Mouse (Mus musculus) thymus, postnatal 4 days (tissue): Measurements from ENCODE around the gene Hint2.

Source experiments
- DNase-seq: peaks from one replicate; pipeline ENCODE4 v3.0.0; 2021

The Hint2 gene

GRCm38 (mm10) chr4:43653161-43654015 lies 2.9 kb downstream of the Hint2 start, which contains the start of gene Spag8:
Gene Spag8, minus strand, starts transcription at chr4:43653594.
- peak; percentile 44 for DNase-seq

- DNase-seq, result no peak
These were observed 3.5 kb downstream of the Hint2 start for GRCm38 (mm10) chr4:43652726-43653125.

DNA sequence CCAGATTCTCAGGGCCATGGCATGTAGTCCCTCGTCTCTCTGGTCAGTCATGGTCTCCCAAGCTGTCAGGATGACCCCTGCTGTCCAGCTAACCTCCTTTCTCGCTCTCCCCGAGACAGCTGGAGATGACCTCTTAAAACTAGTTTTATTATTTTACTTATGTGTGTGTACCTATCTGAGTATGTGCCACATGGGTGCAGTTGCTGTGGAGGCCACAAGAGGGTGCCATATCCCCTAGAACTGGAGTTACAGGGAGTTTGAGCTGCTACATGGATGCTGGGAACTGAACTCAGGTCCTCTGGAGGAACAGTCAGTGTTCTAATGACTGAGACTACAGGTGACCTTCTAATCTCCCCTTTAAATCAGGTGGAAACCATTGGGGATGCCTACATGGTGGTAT lies 6.5 kb downstream of the Hint2 start:
- DNase-seq, result no peak

DNA sequence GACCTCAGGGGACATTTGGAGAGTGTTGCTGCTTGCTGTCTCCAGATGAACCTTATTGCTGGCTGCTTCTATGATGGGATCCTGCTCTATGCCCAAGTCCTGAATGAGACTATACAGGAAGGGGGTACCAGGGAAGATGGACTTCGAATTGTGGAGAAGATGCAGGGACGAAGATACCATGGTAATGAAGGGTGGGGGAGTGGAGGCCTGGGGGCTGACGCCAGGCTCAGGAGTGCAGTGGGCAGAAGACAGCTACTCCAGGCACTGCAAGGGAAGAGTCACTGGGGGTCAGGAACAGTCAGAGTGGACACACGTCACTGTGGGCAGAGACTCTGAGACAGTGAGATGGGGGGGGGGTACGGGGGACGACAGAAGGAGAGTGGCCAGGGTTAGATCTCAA lies 15.8 kb downstream of the Hint2 start:
- DNase-seq, result no peak

- DNase-seq, result no peak
These were observed 16.2 kb downstream of the Hint2 start for GRCm38 (mm10) chr4:43640076-43640475.

GRCm38 (mm10) chr4:43636751-43637150 lies 19.5 kb downstream of the Hint2 start:
- DNase-seq, result no peak

DNA sequence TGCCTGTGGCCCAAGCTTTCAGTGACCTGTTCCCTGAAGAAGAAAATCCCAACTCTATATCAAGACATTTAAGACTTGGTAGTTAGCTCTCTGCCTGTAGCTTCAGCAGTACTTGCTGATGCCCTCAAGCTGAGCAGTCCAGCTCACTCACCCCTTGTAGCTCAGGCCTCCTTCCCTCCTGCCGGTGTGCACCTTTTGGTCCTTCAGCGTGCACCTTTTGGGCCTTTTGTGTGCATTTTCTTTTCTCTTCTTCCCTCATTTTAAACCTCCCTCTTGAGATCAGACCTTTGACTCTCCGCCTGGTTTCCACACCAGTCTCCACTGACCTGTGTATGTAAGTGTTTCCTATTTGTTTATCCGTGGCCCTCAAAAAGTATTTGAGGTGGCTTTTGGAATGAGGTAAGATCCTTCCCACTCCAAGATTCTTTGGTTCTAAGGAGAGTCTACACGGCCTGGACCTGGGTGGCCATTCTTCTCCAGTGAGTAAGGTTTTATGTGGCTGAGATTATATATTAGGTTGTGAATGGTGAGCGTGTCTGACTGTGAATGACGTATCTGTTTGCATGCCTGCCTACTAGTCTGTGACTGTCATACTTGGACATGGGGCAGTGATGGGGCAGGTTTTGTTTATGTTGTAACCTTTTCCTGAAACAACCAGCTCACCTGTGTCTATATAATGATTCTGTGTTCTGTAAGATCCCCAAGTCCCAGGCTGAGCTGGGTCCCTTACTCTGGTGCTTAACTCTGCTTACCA lies 21.5 kb downstream of the Hint2 start:
- DNase-seq, result no peak

- no peak for DNase-seq
These were observed 22.5 kb downstream of the Hint2 start for GRCm38 (mm10) chr4:43633736-43634135.

DNA sequence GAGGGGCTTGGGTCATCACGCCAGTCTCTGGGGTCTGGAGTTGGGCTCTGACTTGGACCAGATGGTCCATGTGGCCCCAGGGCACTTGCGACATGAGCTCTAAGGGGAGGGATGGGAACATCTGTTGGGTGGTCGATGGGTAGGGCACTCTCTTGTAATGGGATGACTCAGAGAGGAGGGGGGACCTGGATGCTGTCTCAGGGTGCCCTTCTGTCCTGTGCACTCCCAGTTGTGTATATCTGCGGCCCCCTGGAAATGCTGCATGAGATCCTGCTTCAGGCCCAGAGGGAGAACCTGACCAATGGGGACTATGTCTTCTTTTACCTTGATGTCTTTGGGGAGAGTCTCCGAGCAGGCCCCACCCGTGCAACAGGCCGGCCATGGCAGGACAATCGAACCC lies 23.0 kb downstream of the Hint2 start:
- DNase-seq, result no peak

- DNase-seq, result no peak
These were observed 24.0 kb downstream of the Hint2 start for GRCm38 (mm10) chr4:43631956-43632920.

- DNase-seq, result peak; percentile 47
These were observed 25.0 kb downstream of the Hint2 start, which contains the start of gene Npr2 for GRCm38 (mm10) chr4:43631046-43631955. Gene Npr2, plus strand, starts transcription at chr4:43631935.

- DNase-seq, result no peak
These were observed 25.6 kb downstream of the Hint2 start for GRCm38 (mm10) chr4:43630671-43631045.

DNA sequence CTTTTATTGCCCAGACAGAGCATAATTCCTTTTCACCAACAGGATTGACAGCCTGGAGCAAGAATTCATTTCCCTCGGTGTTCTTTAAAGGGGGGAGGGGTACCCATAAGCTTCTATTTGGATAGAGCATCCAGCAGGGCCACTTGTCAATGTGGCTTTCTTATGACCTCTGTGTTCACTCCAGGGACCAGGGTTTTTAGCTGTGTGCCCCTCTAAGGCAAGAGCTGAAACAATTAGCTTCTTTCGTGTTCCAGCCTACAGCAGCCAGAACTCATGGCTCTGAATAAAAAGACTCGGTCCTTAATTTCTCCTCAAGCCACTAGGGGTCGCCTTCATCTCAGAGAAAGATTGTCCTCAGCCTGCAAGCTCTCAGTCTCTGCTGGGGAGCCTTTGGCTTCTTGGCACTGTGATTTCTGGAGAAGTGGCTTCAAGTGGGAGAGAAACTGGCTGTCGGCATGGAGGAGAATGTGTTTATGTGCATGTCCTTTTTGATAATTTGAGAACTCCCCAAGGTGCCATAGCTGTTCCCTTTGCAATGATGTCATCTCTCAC lies 26.2 kb downstream of the Hint2 start:
- peak; percentile 71 for DNase-seq

DNA sequence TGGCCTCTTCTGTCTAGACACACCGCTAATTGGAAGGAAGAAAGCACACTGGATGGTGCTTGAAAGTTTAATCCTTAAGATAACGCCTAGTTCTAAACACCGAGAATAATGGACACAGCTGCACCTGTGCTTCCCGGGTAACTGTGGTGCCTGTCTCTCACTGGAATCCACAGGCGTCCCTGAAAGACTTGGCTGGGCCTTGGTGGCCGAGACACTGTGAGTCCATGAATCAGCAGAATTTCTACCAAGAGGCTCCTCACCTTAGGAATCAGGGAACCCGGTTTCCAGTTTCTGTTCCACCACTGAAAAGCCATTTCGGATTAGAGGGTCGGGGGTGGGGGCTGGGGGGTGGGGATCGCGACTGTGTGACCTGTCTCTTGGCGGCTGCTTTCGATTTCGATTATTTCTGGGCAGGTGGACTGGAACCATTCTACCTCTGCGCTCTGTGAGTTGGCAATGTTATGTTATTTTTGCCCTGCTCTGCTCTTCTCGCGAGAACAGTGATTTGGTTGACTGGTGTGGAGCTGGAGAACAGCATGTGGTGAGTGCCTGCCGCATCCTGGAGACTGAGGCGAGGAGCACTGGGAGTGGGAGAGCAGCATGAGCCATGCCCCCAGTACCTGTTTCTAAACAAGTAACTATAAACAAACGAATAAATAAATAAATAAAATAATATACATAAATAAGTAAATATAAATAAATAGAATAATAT lies 27.0 kb downstream of the Hint2 start:
- no peak for DNase-seq

- no peak for DNase-seq
These were observed 36.0 kb downstream of the Hint2 start for GRCm38 (mm10) chr4:43620146-43620778.

DNA sequence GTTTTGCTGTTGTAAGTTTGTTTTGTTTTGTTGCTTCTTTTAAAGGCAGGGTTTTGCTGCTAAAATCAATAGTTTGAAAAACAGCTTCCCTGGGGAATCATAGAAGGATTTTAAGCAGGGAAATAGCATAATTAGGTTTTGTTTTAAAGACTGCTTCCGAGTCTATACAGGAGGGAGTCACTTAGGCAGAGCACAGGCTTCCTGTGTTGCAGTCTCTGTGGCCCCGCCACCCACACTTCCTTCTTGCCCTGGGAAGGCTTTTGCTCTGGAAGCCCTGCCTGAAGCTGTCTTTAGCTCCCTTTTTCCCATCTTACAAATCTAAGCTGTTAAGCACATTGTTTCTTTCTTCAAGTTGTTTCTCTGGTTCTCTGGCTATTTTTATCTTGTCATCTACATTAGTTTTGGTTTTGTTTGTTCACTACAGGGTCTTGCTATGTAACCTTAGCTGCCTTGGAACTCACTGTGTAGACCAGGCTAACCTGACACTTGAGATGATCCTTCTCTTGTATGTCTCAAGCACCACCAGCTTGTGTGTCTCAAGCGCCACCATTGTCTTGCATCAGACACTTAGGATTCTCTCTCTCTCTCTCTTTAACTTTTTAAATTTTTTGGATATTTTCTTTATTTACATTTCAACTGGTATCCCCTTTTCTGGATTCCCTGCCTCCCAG lies 43.1 kb downstream of the Hint2 start:
- DNase-seq, result peak; percentile 24

DNA sequence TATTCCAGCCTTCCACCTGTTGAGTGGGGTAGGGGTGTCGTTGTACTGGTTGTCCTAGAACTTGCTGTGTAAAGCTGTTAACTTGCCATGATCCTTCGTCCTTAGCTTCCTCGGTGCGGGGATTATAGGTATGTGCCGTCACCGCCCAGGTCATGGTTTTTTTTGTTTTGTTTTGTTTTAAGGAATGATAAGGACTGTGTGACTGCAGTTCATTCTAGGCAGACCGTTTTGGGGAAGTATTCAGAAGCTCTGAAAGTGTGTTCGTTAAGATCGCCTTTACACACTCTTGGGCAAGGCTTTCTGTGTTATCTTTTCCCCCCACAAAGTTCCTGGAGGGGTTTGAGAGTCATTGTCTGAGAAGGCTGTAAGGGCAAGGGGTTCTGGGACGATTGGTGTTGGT lies 43.7 kb downstream of the Hint2 start:
- no peak for DNase-seq

DNA sequence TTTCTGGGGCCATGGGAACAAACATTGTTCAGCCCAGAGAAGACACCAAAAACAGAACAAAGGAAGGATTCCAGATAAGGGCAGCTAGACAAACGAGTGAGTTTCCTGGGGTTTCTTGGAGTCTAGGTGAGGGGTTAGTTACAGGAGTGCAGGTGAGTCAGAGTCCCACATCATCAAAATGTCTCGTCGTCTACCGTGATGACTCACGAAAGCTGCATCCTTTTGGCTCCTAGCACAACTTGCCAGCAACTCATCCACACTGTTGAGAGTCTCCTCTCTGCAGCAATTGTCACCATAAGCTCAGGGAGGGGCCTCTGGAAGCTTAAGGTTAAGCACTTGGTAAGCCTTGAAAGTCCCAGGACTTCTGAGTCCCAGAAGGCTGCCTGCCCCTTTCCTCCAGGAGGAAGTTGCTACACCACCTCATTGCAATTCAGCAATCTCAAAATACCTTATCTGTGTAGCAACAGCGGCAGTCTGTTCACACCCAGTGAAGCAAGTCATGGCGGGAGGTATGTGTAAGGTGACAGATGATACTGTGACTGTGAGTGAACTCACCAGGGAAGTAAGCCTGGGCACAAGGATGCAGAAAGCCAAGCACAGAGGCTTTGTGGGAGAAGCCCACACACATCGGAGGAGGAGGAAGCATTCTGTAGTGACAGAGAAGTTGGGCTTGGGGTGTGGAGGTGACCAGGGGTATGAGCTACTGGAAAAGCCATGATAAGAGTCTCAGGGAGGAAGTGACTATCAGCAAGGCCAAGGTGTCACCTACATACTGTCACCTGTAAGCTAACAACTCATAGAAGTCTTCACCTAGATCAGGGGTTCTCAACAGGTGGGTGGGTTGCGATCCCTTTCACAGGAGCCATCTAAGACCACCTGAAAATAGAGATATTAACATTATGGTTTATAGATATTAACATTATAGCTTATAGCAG lies 51.2 kb downstream of the Hint2 start:
- no peak for DNase-seq
